Mouse (Mus musculus) heart, embryonic 14.5 days (tissue): Measurements from ENCODE around the gene Vps11. TPM values are rescaled to one million over a fixed set of nuclear protein-coding genes. Genes with fewer than 3 reads are reported as not detected.
"Not testable (repeated sequence)": the region's sequence is repeated elsewhere in the genome, so short reads cannot be mapped to it uniquely, and the experiment has no call there.

Experiments used
- ATAC-seq: fragments of 200-750 bp; cut with Nextera tagmentation; 2 replicates; pipeline ENCODE4 v1.8.0; 2017; ENCODE audit warnings: low read depth, moderate TSS enrichment; ENCODE audit not compliant: insufficient number of reproducible peaks, insufficient read depth, low FRiP score
- H3K27ac ChIP-seq, 2 experiments: fragments of 200-500 bp in 1 of 2; fragments of 300-500 bp in 1 of 2; sonication (generic) in 1 of 2; replicated peaks in 1 of 2; 2 replicates each; pipeline ENCODE4 v1.5.1; 2012 to 2014; ENCODE audit warnings: low read depth in 2 of 2, low read length in 2 of 2, control low read depth in 1 of 2, mild to moderate bottlenecking in 1 of 2, mixed read lengths in 1 of 2; ENCODE audit not compliant: control insufficient read depth in 1 of 2, insufficient read depth in 1 of 2
- H3K27me3 ChIP-seq: fragments of 300-500 bp; sonication (generic); 2 replicates; pipeline ENCODE4 v1.6.1; 2014; ENCODE audit warnings: mild to moderate bottlenecking, low read length, control low read depth; ENCODE audit not compliant: control insufficient read depth, insufficient read depth
- H3K36me3 ChIP-seq: fragments of 300-500 bp; sonication (generic); 2 replicates; pipeline ENCODE4 v1.6.1; 2014; ENCODE audit warnings: mild to moderate bottlenecking, control low read depth, low read length, mixed read lengths; ENCODE audit not compliant: control insufficient read depth, insufficient read depth
- H3K4me1 ChIP-seq, 2 experiments: fragments of 200-500 bp in 1 of 2; fragments of 300-500 bp in 1 of 2; sonication (generic) in 1 of 2; 2 replicates each; pipeline ENCODE4 v1.6.1; 2012 to 2014; ENCODE audit warnings: low read length in 2 of 2, control low read depth in 1 of 2, mixed read lengths in 1 of 2; ENCODE audit not compliant: control insufficient read depth in 2 of 2, insufficient read depth in 2 of 2
- H3K4me2 ChIP-seq: fragments of 300-500 bp; sonication (generic); 2 replicates; pipeline ENCODE4 v1.6.1; 2014; ENCODE audit warnings: mild to moderate bottlenecking, low read length
- H3K4me3 ChIP-seq, 2 experiments: fragments of 200-500 bp in 1 of 2; fragments of 300-500 bp in 1 of 2; sonication (generic) in 1 of 2; 2 replicates each; pipeline ENCODE4 v1.5.1; 2012 to 2014; ENCODE audit warnings: low read length in 2 of 2, mild to moderate bottlenecking in 2 of 2, control low read depth in 1 of 2, low read depth in 1 of 2, moderate library complexity in 1 of 2; ENCODE audit not compliant: control insufficient read depth in 1 of 2, insufficient read depth in 1 of 2
- H3K9ac ChIP-seq: fragments of 300-500 bp; sonication (generic); 2 replicates; pipeline ENCODE4 v1.6.1; 2014; ENCODE audit warnings: mild to moderate bottlenecking, low read length
- H3K9me3 ChIP-seq: fragments of 300-500 bp; sonication (generic); 2 replicates; pipeline ENCODE4 v1.6.1; 2016; ENCODE audit warnings: low read length, control low read depth; ENCODE audit not compliant: control insufficient read depth
- WGBS: fragments of 180-500 bp; shearing (Covaris S2); extraction: QIAGEN DNeasy Blood & Tissue Kit; methylation state at CpG from one replicate; pipeline ENCODE4 v1.1.7; 2014; 5-methylcytosine and 5-hydroxymethylcytosine counted together
- polyA plus RNA-seq: library from polyadenylated mRNA; unstranded; fragments of >200 nt; fragmentation: Nextera tagmentation; extraction: Ambion mirVana; gene quantifications from 2 replicates; pipeline ENCODE4 v1.2.1, GENCODE M21; 2014

Vps11 gene
- polyA plus RNA-seq, 1 experiment from 2014 or later, result 17.8 TPM

DNA sequence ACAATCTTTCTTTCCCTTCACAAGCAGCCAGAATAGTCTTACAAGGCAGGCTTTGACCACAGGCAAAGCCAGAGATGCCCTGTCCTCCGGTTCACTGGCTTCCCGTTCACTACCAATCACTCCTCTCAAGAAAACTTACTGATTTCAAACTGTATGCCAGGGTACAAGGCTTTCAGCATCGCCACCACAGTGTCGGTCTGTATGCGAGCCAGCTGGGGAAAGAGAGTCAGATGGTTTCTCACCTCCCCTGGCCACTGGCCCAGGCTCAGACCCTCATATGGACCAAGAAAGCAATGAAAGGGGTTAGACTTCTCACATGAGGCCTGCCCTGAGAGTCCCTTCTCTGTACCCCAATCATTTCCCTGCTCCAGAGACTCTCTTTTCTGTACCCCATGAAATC, 20.0 kb downstream of the Vps11 start:
- Histone ChIP-seq H3K9me3 (no peaks in the 10 kb centered on the region), H3K4me3 (peak overlapping the region in 1 of 2 experiments; percentile 3; a peak in 1 of 4 replicates), H3K36me3 (peaks cover 56% of the 10 kb centered on the region), H3K4me1 (peaks cover 10 to 32% of the 10 kb centered on the region in 2 experiments), H3K27ac (no peak overlapping the region), H3K27me3 (no peaks in the 10 kb centered on the region), H3K4me2 (no peak overlapping the region), H3K9ac (peak overlapping the region; percentile 55)
- no peak for ATAC-seq
- 82% methylated on average over 5 of the region's 5 CpGs for WGBS

DNA sequence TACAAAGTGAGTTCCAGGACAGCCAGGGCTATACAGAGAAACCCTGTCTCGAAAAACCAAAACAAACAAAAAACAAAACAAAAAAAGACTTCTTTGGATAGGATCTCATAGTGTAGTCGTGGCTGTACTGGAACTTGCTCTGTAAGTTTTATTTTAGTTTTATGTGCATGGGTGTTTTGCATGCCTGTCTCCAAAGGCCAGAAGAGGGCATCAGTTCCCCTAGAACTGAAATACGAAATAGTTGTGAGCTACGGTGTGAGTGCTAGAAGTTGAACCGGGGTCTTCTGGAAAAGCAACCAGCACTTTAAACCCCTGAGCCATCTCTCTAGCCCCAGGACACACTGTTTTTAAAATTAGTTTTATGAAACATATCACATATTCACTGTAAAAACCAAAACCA, 22.9 kb downstream of the Vps11 start:
- peaks cover 11 to 35% of the 10 kb centered on the region in 2 experiments for H3K4me1 ChIP-seq
- no peaks in the 10 kb centered on the region for H3K27me3 ChIP-seq
- H3K9me3 ChIP-seq, result no peaks in the 10 kb centered on the region
- no peak overlapping the region for H3K9ac ChIP-seq
- H3K4me2 ChIP-seq, result no peak overlapping the region
- no peak overlapping the region for H3K27ac ChIP-seq
- H3K4me3 ChIP-seq, result no peak overlapping the region
- WGBS, result 86% methylated on average over 5 of the region's 5 CpGs
- ATAC-seq, result no peak
- peaks cover 55% of the 10 kb centered on the region for H3K36me3 ChIP-seq

DNA sequence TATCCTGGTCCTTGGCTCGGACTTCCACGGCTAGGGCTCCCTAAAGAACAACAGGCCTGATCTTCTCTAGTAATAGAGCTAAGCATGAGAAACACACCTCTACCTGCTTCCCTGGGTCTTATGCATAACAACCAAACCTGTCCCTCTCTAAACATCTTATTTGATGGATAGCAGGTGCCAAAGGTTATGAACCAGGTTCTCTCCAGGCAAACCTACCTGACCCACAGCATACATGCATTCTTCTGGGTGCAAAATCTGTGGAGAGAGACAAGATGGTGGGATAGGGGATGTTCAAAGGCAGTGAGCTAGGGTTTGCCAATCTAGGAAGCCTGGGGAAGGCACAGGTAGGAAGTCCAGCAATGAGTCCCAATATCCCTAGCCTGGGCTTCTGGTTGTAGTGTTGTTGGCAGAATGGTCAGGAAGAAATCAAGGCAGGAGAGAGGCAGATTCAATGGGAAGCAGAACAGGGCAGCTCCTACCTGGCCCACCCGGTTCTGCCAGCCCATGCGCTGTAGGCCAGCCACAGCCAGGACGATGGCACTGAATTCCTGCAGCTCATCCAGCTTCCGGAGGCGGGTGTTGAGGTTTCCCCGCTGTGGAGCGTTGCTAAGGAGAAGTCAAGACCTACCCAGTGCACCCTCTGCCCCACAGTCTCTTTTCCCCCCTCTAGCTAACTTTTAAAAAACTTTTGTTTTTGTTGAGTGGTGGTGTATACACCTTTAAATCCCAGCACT, 23.9 kb downstream of the Vps11 start:
- peaks cover 8 to 27% of the 10 kb centered on the region in 2 experiments for H3K4me1 ChIP-seq
- H3K9me3 ChIP-seq, result no peaks in the 10 kb centered on the region
- WGBS, result 61% methylated on average over 9 of the region's 9 CpGs
- H3K27me3 ChIP-seq, result no peaks in the 10 kb centered on the region
- peak overlapping the region in 1 of 2 experiments; percentile 87; a peak in 2 of 4 replicates for H3K4me3 ChIP-seq
- H3K4me2 ChIP-seq, result peak overlapping the region; percentile 68
- ATAC-seq, result no peak
- H3K9ac ChIP-seq, result peak overlapping the region; percentile 99
- peaks cover 64% of the 10 kb centered on the region for H3K36me3 ChIP-seq
- H3K27ac ChIP-seq, result peak overlapping the region in 1 of 2 experiments; percentile 21; a peak in 1 of 4 replicates

DNA sequence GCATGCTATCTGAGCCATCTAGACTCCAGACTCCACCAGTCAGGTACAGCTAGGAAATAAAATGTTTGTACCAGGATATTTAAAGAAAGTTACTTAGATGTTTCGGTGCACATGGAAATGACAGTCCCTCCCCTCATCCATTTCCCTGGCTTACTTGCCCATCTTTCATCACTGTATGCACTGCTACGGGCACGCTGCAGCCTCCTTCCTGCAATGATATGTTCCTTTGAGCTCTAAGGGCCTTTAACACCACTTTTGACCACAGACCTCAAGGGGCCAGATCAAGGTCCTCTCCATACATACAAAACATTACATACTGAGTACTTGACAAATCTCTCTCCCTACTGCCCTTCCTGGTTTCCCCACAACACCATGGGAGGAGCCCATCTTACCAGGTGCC, 24.5 kb downstream of the Vps11 start:
- Histone ChIP-seq H3K4me3 (peak overlapping the region; percentile 29 to 87; a peak in 3 of 4 replicates), H3K9ac (peak overlapping the region; percentile 99), H3K27ac (no peak overlapping the region; a peak in 1 of 4 replicates), H3K9me3 (no peaks in the 10 kb centered on the region), H3K36me3 (peaks cover 71% of the 10 kb centered on the region), H3K4me1 (peaks cover 4 to 21% of the 10 kb centered on the region in 2 experiments; a peak in 3 of 4 replicates), H3K4me2 (peak overlapping the region; percentile 68), H3K27me3 (no peaks in the 10 kb centered on the region)
- 55% methylated on average over 3 of the region's 3 CpGs for WGBS
- no peak for ATAC-seq

DNA sequence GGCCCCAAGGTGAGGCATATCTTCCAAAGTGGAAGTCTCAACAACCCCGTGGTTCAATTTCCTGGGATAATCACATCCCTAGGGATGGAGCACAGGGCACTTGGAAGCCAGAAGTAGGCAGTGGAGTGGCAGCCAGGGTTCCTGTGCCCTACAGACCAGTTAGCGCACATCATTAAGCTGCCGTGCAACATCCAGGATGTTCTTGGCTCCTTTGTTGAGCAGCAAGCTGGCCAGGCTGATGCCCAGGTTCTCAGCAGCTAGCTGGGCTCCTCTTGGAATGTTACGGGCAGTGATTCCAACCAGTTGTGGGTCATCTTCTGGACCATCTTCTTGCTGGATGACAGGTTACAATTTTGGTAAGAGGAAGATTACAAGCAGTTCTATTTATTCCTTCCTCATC, 25.0 kb downstream of the Vps11 start:
- H3K36me3 ChIP-seq, result peaks cover 71% of the 10 kb centered on the region
- 29% methylated on average over 4 of the region's 4 CpGs for WGBS
- peak overlapping the region; percentile 99 for H3K9ac ChIP-seq

DNA sequence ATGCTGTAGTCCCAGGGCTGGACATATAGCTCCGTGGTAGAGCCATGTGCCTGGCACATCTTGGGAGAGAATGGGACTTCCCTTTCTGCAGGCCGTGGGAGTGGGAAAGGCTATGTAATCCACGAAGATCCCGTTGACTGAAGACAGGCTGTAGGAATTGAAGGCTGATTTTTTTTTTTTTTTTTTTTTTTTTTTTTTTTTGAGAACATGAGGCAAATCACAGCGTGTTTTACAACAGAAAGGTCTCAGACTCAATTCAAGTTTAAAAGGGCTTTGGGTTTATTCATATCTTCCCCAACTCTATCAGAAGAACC, 25.4 kb downstream of the Vps11 start:
- 4% methylated on average over 5 of the region's 5 CpGs for WGBS
- H3K36me3 ChIP-seq, result peaks cover 71% of the 10 kb centered on the region
- no peaks in the 10 kb centered on the region for H3K9me3 ChIP-seq
- peak overlapping the region; percentile 94 to 96; a peak in 3 of 4 replicates for H3K27ac ChIP-seq
- H3K9ac ChIP-seq, result peak overlapping the region; percentile 99
- peak overlapping the region; percentile 82 to 87 for H3K4me3 ChIP-seq
- H3K27me3 ChIP-seq, result no peaks in the 10 kb centered on the region
- H3K4me1 ChIP-seq, result peaks cover 4 to 20% of the 10 kb centered on the region in 2 experiments; a peak in 3 of 4 replicates
- H3K4me2 ChIP-seq, result peak overlapping the region; percentile 68
- no peak for ATAC-seq

More for the DNA sequence above, 25.0 kb downstream of the Vps11 start:
- H3K27me3 ChIP-seq, ATAC-seq, H3K27ac ChIP-seq, H3K9me3 ChIP-seq: not testable (repeated sequence)
- Histone ChIP-seq H3K4me1 (peaks cover 4 to 20% of the 10 kb centered on the region in 2 experiments; a peak in 3 of 4 replicates), H3K4me3 (peak overlapping the region; percentile 29 to 87), H3K4me2 (peak overlapping the region; percentile 68)

DNA sequence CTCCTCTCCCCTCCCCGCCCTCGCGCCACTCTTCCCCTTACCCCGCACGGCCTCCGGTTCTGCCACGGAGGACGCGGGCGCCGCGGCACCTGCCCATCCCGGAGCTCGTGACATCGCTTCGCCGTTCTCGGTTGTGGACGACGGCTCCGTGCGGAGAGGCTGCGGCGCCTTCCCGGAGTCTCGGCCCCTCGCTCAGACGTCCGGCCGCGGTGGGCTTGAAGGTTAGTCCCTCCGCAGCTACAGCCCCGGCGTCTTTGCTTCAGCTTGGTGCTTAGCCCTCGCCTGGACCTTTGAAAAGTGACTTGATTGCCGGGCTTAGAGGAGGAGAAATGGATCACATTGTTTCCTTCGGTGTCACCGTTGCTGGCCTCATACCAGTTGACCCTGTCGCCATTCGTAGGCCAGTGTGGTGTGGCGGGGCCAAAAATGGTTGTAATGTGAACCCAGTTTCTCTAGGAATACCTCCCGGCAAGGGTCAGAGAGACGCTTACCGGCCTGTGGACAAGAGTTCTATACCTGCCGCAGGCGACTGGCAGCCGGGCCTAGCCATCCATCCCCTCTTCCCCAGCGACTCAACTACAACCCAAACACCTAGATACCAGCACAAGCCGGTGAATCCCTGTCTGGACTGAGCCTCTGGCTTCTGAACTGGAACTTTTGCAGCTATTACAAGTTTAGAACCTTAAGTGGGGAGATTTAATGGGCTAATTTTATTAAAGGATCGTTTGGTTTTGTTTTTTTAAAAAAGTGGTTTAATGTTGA, 26.0 kb downstream of the Vps11 start:
- WGBS, result under 1% methylated on average over 43 of the region's 50 CpGs
- H3K4me3 ChIP-seq, result peak overlapping the region; percentile 82 to 87
- peaks cover 4 to 20% of the 10 kb centered on the region in 2 experiments; a peak in 3 of 4 replicates for H3K4me1 ChIP-seq
- peaks cover 73% of the 10 kb centered on the region for H3K36me3 ChIP-seq
- peak overlapping the region; percentile 99 for H3K9ac ChIP-seq
- peak overlapping the region; percentile 68 for H3K4me2 ChIP-seq
- peak overlapping the region; percentile 94 to 96 for H3K27ac ChIP-seq
- ATAC-seq, result no peak; the same call in 1 of the 2 replicates
- H3K9me3 ChIP-seq, result no peaks in the 10 kb centered on the region
- no peaks in the 10 kb centered on the region for H3K27me3 ChIP-seq
